Mouse (Mus musculus) liver, embryonic 12.5 days (tissue): ENCODE results near the gene Carnmt1. TPM values are rescaled to one million over a fixed set of nuclear protein-coding genes. Genes with fewer than 3 reads are reported as not detected.
A peak's percentile ranks its signal among the peaks of the same experiment; 100 is the strongest.
"Not testable (repeated sequence)": the region's sequence is repeated elsewhere in the genome, so short reads cannot be mapped to it uniquely, and the experiment has no call there.

Experiments
- ATAC-seq: fragments of 200-750 bp; cut with Nextera tagmentation; 2 replicates; pipeline ENCODE4 v1.8.0; 2017; ENCODE audit warnings: moderate number of reproducible peaks, mild to moderate bottlenecking, moderate library complexity
- H3K27ac ChIP-seq: fragments of 300-500 bp; sonication (generic); 2 replicates; pipeline ENCODE4 v1.5.1; 2016; ENCODE audit warnings: mild to moderate bottlenecking
- H3K27me3 ChIP-seq: fragments of 300-500 bp; sonication (generic); replicated peaks from 2 replicates; pipeline ENCODE4 v1.6.1; 2016; ENCODE audit warnings: mild to moderate bottlenecking, moderate library complexity
- H3K36me3 ChIP-seq: fragments of 300-500 bp; sonication (generic); 2 replicates; pipeline ENCODE4 v1.6.1; 2016; ENCODE audit warnings: mild to moderate bottlenecking, moderate library complexity
- H3K4me1 ChIP-seq: fragments of 300-500 bp; sonication (generic); 2 replicates; pipeline ENCODE4 v1.6.1; 2016
- H3K4me2 ChIP-seq: fragments of 300-500 bp; sonication (generic); 2 replicates; pipeline ENCODE4 v1.6.1; 2016; ENCODE audit warnings: mild to moderate bottlenecking, moderate library complexity
- H3K4me3 ChIP-seq: fragments of 300-500 bp; sonication (generic); 2 replicates; pipeline ENCODE4 v1.5.1; 2016; ENCODE audit warnings: mild to moderate bottlenecking, moderate library complexity
- H3K9ac ChIP-seq: fragments of 300-500 bp; sonication (generic); 2 replicates; pipeline ENCODE4 v1.6.1; 2016; ENCODE audit warnings: mild to moderate bottlenecking, moderate library complexity
- H3K9me3 ChIP-seq: fragments of 300-500 bp; sonication (generic); replicated peaks from 2 replicates; pipeline ENCODE4 v1.6.1; 2016; ENCODE audit warnings: mild to moderate bottlenecking, moderate library complexity
- WGBS: fragments of 180-500 bp; shearing (Covaris S2); methylation state at CpG from one replicate; pipeline ENCODE4 v1.1.7; 2016; ENCODE audit not compliant: insufficient replicate concordance; 5-methylcytosine and 5-hydroxymethylcytosine counted together
- polyA plus RNA-seq: library from polyadenylated mRNA; unstranded; fragments of >200 nt; fragmentation: Nextera tagmentation; extraction: Ambion mirVana; gene quantifications from 2 replicates; pipeline ENCODE4 v1.2.1, GENCODE M21; 2016

Gene Carnmt1
- polyA plus RNA-seq, 1 experiment from 2014 or later = 46.8 TPM

DNA sequence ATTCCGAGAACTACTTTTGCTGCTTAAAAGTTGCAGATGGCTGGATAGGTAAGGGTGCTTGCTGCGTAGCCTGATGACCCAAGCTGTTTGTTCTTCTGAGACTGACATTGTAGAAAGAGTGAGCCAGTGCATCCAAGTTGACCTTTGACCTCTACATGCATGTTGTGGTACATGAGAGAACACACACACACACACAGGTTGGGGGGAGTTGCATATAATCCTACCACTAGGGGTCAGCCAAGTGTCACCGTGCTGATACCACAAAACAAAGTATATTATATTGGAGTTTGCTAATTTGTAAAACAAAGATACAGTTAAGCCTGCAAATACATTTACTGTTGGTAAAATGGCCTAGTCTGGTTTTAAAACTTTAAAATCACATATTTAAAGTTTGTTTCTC is 17.0 kb downstream of the Carnmt1 start:
- 0 out of 2 replicates have a peak, but pooled peaks have one; percentile 21 for ATAC-seq
- Histone ChIP-seq H3K27ac (no peak overlapping the region), H3K27me3 (no peaks in the 10 kb centered on the region)

DNA sequence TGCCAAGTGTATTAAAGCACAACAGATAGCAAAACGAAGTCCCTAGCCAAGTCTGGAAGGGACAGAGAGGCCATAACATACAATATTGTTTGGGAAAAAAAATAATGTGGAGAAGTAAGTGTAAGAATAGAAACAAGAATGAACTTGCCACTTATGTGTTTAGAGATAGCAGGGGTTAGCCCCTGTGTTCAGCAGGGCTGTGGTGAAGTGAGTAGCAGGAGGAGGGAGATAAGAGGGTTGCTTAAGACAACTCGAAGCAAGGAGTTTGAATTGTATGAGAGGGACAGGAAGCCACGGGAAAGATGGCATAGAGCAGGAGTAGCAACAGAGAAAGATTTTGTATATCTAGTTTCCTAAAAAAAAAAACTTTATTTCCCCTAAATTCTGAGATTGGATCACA is 21.6 kb downstream of the Carnmt1 start:
- peaks cover 61% of the 10 kb centered on the region for H3K4me1 ChIP-seq
- peak; percentile 92 for ATAC-seq
- H3K27me3 ChIP-seq = no peaks in the 10 kb centered on the region
- peaks cover 39% of the 10 kb centered on the region for H3K36me3 ChIP-seq
- peak overlapping the region; percentile 55 for H3K4me2 ChIP-seq
- H3K9me3 ChIP-seq = no peaks in the 10 kb centered on the region
- H3K4me3 ChIP-seq = no peak overlapping the region
- peak overlapping the region; percentile 55 for H3K9ac ChIP-seq
- WGBS = 12% methylated on average over 3 of the region's 3 CpGs
- H3K27ac ChIP-seq = peak overlapping the region; percentile 93

More for the DNA sequence above, 17.0 kb downstream of the Carnmt1 start:
- Histone ChIP-seq H3K9ac (no peak overlapping the region), H3K4me2 (no peak overlapping the region), H3K4me1 (peaks cover 24% of the 10 kb centered on the region), H3K36me3 (peaks cover 20% of the 10 kb centered on the region), H3K9me3 (no peaks in the 10 kb centered on the region), H3K4me3 (no peak overlapping the region)
- 62% methylated on average over 3 of the region's 3 CpGs for WGBS

DNA sequence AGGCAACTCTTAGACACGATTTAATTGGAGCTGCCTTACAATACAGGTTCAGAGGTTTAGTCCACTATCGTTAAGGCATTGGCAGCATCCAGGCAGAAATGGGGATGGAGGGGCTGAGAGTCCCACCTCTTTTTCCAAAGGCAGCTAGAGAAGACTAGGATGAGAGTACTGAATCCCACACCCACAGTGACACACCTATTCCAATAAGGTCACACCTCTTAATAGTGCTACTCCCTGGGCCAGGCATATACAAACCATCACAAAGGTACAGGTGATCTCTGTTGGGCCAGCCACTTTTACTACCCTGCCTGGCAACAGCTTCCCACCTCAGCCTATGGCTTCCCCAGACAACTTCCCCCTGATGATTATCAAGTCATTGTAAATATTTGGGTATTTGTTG is 22.2 kb downstream of the Carnmt1 start:
- Histone ChIP-seq H3K4me3 (no peak overlapping the region), H3K36me3 (peaks cover 45% of the 10 kb centered on the region), H3K9ac (peak overlapping the region; percentile 9; the same call in 1 of the 2 replicates), H3K9me3 (no peaks in the 10 kb centered on the region), H3K27ac (peak overlapping the region; percentile 93), H3K4me2 (peak overlapping the region; percentile 55), H3K4me1 (peaks cover 64% of the 10 kb centered on the region), H3K27me3 (no peaks in the 10 kb centered on the region)
- WGBS = 62% methylated on average over 2 of the region's 2 CpGs
- ATAC-seq = peak; percentile 60

DNA sequence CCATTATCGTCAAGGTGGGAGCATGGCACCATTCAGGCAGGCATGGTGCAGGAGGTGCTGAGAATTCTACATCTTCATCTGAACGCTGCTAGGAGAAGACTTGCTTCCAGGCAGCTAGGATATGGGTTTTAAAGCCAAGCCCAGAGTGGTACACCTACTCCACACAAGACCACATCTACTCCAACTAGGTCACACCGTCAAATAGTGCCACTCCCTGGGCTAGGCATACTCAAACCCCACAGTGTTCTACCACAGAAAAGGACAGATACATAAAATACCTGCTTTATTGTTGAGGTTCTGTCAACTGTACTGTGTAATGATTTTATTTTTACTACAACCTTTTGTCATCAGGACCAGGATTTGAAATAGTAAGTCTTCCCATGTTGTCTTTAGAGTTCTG is 24.6 kb downstream of the Carnmt1 start:
- Histone ChIP-seq H3K9me3 (no peaks in the 10 kb centered on the region), H3K4me2 (no peak overlapping the region), H3K4me1 (peaks cover 60% of the 10 kb centered on the region), H3K36me3 (peaks cover 57% of the 10 kb centered on the region), H3K4me3 (no peak overlapping the region), H3K9ac (no peak overlapping the region; the same call in 1 of the 2 replicates), H3K27me3 (no peaks in the 10 kb centered on the region), H3K27ac (peak overlapping the region; percentile 85)
- peak; percentile 66 for ATAC-seq
- 79% methylated on average over 3 of the region's 3 CpGs for WGBS

DNA sequence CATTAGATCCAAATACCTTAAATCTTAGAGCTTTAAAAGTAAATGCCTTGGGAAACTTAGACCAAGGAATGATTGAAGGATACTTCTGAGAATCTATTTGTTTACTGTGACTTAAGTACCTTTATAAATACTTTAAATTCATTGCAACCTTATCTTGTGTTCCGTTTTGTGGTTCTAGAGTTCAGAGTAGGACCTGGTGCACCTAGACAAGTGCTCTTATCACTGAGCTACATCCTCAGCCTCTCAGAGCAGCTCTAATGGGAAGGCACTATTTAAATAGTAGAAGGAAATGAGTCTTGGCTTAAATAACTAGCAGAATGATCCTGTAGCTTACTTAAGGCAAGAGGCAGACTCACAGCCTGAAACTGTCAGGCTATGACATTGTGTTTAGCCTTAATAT is 25.0 kb downstream of the Carnmt1 start:
- H3K4me1 ChIP-seq = peaks cover 58% of the 10 kb centered on the region
- peak; percentile 86 for ATAC-seq
- H3K36me3 ChIP-seq = peaks cover 60% of the 10 kb centered on the region
- H3K27me3 ChIP-seq = no peaks in the 10 kb centered on the region
- peak overlapping the region; percentile 47 for H3K4me2 ChIP-seq
- H3K4me3 ChIP-seq = no peak overlapping the region
- no peaks in the 10 kb centered on the region for H3K9me3 ChIP-seq
- 23% methylated on average over 1 of the region's 1 CpGs for WGBS
- H3K9ac ChIP-seq = peak overlapping the region; percentile 35
- peak overlapping the region; percentile 85 for H3K27ac ChIP-seq

DNA sequence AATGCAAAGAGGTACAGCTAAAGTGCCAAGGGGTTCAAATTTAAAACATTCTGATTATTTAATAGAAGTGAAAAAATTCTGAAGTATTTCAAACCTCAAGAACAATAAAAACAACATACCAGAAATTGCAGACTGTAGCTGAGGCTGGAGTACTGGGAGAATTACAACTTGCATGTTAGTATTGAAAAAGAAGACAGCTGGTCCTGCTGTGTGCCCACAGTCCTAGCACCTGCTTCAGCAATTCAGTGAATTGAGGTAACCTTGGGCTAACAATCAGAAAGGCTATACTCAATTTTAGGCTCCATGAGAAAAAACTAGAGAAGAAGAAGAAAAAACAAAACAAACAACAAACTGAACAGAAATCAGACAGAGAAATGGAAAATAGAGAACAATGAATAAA is 37.5 kb downstream of the Carnmt1 start:
- peaks cover 6% of the 10 kb centered on the region; the same call in 1 of the 2 replicates for H3K36me3 ChIP-seq
- no peak overlapping the region for H3K4me3 ChIP-seq
- ATAC-seq = no peak
- H3K27me3 ChIP-seq = no peaks in the 10 kb centered on the region
- no peaks in the 10 kb centered on the region for H3K9me3 ChIP-seq
- H3K4me1 ChIP-seq = peaks cover 11% of the 10 kb centered on the region
- no peak overlapping the region for H3K4me2 ChIP-seq
- H3K9ac ChIP-seq = no peak overlapping the region
- H3K27ac ChIP-seq = no peak overlapping the region

DNA sequence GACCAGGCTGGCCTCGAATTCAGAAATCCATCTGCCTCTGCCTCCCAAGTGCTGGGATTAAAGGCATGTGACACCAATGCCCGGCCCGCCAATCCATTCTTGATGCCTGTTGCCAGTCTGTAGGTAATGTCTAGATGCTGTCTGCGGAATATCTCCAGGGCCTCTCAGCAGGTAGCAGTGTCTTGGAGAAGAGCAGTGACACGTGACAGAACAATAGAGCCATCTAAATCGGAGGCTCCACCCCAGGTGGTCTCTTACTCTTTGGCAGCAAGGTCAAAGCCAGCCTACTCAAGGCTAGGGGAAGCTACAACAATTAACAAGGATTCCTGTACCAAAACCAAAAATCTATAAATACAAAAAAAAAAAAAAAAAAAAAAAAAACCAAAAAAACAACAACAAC is 40.3 kb downstream of the Carnmt1 start:
- H3K27ac ChIP-seq = no peak overlapping the region
- no peak overlapping the region for H3K4me3 ChIP-seq
- H3K9me3 ChIP-seq = no peaks in the 10 kb centered on the region
- H3K4me2 ChIP-seq = no peak overlapping the region
- WGBS = 81% methylated on average over 6 of the region's 6 CpGs
- no peak overlapping the region for H3K9ac ChIP-seq
- H3K36me3 ChIP-seq = peaks cover 21% of the 10 kb centered on the region
- H3K27me3 ChIP-seq = no peaks in the 10 kb centered on the region
- H3K4me1 ChIP-seq = peaks cover 31% of the 10 kb centered on the region
- no peak for ATAC-seq

DNA sequence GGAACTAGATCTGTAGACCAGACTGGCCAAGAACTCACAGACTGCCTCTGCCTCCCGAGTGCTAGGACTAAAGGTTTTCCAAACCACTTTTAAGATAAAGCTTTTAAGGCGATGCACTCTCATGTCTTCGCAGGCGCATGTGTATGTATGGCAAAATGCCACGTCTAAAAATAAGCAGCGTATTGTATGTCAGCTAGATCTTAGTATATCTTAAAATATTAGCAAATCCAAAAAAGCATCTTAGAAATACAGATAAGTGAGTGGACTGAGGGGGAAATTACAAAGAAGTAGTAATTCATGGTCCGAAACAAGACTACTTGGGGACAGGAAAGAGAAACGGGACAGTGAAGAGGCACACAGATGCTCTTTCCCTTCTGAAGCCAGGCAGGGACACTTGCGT is 41.0 kb downstream of the Carnmt1 start:
- peaks cover 20% of the 10 kb centered on the region for H3K36me3 ChIP-seq
- WGBS = 79% methylated on average over 9 of the region's 9 CpGs
- H3K27me3 ChIP-seq = no peaks in the 10 kb centered on the region
- H3K4me3 ChIP-seq = peak overlapping the region; percentile 98; the same call in 1 of the 2 replicates
- H3K4me1 ChIP-seq = peaks cover 35% of the 10 kb centered on the region
- H3K9me3 ChIP-seq = no peaks in the 10 kb centered on the region
- no peak for ATAC-seq
- H3K27ac ChIP-seq = peak overlapping the region; percentile 98
- peak overlapping the region; percentile 98; the same call in 1 of the 2 replicates for H3K9ac ChIP-seq
- H3K4me2 ChIP-seq = peak overlapping the region; percentile 77

DNA sequence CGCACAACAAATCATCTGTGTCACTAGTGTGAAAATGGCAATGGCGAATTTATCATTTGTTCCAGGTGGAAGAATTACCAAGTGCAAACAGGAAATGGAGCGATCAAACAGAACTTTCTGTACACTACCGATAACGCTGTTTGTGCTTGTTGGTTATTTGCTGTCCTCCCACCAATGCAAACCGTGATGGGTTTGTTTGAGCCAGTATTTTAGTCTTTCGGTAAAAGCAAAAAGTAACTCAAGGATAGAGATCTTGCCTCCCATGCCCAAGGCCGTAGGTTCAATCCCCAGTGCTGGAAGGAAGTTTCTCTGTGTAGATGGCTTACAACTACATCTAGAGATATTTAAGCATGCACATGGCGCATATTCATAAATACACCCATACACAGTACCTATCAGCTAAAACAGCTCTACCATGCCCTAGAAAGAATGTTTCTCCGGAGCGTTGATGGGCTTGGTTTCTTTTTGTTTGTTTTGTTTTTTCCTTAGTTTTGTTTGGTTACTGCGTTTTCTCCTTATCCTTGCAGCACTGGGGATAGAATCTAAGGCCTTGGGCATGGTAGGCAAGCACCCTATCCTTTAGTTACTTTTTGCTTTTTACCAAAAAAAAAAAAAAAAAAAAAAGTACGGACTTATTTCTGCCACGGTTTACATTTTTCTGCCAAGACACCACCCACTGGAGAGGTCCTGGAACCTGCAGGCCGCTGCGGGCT is 41.7 kb downstream of the Carnmt1 start:
- no peaks in the 10 kb centered on the region for H3K27me3 ChIP-seq
- WGBS = 27% methylated on average over 16 of the region's 16 CpGs
- peak overlapping the region; percentile 77 for H3K4me2 ChIP-seq

DNA sequence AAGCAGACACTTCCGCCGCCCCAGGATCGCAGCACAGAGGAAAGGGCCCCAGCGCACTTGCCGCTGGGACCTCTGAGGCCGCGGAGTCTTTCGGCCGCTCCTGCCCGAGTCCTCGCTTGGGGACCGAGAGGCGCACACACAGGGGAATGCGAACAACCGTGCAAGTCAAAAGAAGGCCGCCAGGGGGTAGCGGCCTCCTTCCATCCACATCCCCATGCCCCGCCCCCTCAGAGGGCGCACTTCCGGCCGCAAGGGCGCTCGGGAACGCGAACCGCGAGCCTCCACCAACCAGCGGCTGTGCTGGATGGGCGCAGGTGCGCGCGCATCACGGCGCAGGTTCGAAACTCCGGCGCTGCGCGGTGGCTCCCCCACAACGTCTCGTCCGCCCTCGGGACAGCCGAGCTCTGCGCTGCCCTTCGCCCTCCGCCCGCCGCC is 42.3 kb downstream of the Carnmt1 start, which contains the start of gene D030056L22Rik:
TSS of gene D030056L22Rik (plus strand) at position 328 of the 435 bp plus-strand sequence.
- peaks cover 39% of the 10 kb centered on the region for H3K4me1 ChIP-seq
- peak within 1 kb of the TSS; percentile 77 for H3K4me2 ChIP-seq
- peak within 1 kb of the TSS; percentile 98 for H3K27ac ChIP-seq
- H3K9ac ChIP-seq = peak within 1 kb of the TSS; percentile 98
- peak; percentile 95 for ATAC-seq
- H3K9me3 ChIP-seq = no peaks in the 10 kb centered on the region
- WGBS = under 1% methylated on average over 49 of the region's 49 CpGs
- peaks cover 28% of the 10 kb centered on the region for H3K36me3 ChIP-seq
- H3K27me3 ChIP-seq = no peaks in the 10 kb centered on the region
- peak within 1 kb of the TSS; percentile 98 for H3K4me3 ChIP-seq

More for the DNA sequence above, 41.7 kb downstream of the Carnmt1 start:
- ATAC-seq = no peak
- Histone ChIP-seq H3K9ac (peak overlapping the region; percentile 98), H3K9me3 (no peaks in the 10 kb centered on the region), H3K27ac (peak overlapping the region; percentile 98), H3K4me3 (peak overlapping the region; percentile 98), H3K36me3 (peaks cover 22% of the 10 kb centered on the region), H3K4me1 (peaks cover 39% of the 10 kb centered on the region)

DNA sequence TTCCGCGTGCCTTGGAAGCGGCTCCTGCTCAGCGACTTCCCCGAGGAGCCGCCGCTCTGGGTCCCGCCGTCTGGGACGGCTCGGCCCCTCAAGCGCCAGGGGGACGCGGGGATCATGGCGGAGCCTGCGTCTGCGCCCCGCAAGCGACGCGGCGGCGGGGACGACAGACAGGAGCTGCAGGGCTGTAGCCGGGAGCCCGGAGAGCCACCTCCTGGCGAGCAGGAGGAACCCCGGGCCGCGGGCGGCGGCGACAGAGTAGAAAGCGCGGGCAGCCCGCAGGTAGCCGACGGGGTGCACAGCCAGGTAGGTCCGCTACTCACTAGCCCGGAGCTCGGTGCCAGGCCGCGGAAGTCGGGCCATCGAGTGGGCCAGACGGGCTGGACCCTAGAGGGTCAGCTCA is 42.8 kb downstream of the Carnmt1 start:
- Histone ChIP-seq H3K4me3 (peak overlapping the region; percentile 98), H3K4me1 (peaks cover 39% of the 10 kb centered on the region), H3K36me3 (peaks cover 33% of the 10 kb centered on the region), H3K27ac (peak overlapping the region; percentile 98), H3K4me2 (peak overlapping the region; percentile 77), H3K9ac (peak overlapping the region; percentile 98)
- ATAC-seq = peak; percentile 56
- under 1% methylated on average over 46 of the region's 46 CpGs for WGBS
- not testable (repeated sequence) for H3K9me3 ChIP-seq, H3K27me3 ChIP-seq

DNA sequence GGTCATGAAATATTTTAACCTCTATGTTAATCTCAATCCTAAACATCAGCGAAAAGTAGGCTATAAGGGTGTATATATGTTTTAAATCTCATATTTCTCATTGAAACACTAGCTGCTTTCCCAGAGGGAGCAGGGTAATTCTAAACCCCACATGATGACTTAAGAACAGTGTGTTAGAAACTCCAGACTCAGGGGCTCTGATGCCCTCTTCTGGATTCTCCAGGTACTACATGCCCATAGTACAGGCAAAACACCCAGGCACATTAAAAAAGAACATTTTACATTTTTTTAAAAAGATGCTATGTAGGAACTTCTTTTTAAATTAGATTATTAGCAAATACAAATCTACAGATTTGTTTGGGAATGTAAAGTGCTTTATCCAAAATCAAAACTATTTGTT is 45.8 kb downstream of the Carnmt1 start:
- H3K27ac ChIP-seq = no peak overlapping the region
- peaks cover 37% of the 10 kb centered on the region for H3K4me1 ChIP-seq
- no peak for ATAC-seq
- H3K9me3 ChIP-seq = no peaks in the 10 kb centered on the region
- no peak overlapping the region; the same call in 1 of the 2 replicates for H3K4me3 ChIP-seq
- H3K4me2 ChIP-seq = peak overlapping the region; percentile 77
- peaks cover 43% of the 10 kb centered on the region for H3K36me3 ChIP-seq
- H3K27me3 ChIP-seq = no peaks in the 10 kb centered on the region
- no peak overlapping the region; the same call in 1 of the 2 replicates for H3K9ac ChIP-seq
- WGBS = 18% methylated on average over 1 of the region's 1 CpGs
